Mouse (Mus musculus): Measurements from ENCODE around the gene Cyb561d2. TPM values are rescaled to one million over a fixed set of nuclear protein-coding genes. Genes with fewer than 3 reads are reported as not detected.

Cyb561d2 gene
- total and polyA plus RNA-seq, 2 experiments = 11.0 to 33.7 TPM

DNA sequence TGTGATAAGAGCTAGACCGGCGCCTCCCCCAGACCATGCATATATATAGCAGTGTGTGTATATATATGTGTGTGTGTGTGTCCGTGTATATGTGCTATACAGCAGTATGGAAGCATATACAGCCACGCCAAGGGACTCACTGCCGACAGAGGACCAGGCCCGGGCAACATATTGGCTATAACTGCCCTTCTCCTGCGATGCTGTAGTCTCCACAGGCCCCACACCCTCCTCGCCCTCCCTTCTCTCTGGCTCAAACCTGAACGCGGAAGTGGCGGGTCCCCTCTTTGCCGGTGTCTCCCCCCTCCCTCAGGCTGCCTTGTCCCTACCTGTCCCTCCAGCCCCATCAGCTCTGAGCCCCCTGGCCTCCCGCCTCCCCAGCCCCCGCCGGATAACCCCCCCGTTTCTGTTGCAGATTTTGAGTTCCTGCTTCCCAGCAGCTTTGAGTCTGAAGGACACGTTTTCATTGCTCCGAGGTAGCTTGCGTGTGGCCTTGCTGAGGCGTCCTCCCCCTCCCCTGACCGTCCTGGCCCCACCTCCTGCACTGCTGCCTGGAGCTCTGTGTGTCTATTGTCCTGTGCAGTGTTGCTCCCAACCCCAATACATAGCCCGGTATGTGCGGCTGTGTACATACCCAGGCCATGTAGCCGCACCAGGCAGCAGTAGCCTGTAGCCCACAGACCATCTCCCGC is 20.1 kb downstream of the Cyb561d2 start:
- Histone ChIP-seq H3K9ac (ENCODE audit: low read depth, low read length) (no peak overlapping the region), H3K4me1 (ENCODE audit: control insufficient read depth, insufficient read depth, low read length) (no peaks in the 10 kb centered on the region), H3K79me2 (ENCODE audit: control insufficient read depth, insufficient read depth, low read length) (no peaks in the 10 kb centered on the region), H3K36me3 (ENCODE audit: control insufficient read depth, insufficient read depth, low read length) (no peaks in the 10 kb centered on the region), H3K4me3 (ENCODE audit: insufficient read depth, low read depth, low read length) (no peak overlapping the region; the same call in 1 of the 2 replicates), H3K27me3 (ENCODE audit: control insufficient read depth, insufficient read depth, low read length) (peaks cover 3% of the 10 kb centered on the region; the same call in 1 of the 2 replicates), H3K27ac (replicated peaks; ENCODE audit: insufficient read depth, low read depth, low read length) (no peak overlapping the region)
- no peak for TF ChIP-seq CTCF (IDR thresholded peaks at IDR 0.05; ENCODE audit: low read depth, low read length)
- no peak for TF ChIP-seq POLR2A (IDR thresholded peaks at IDR 0.05; ENCODE audit: extremely low read depth, insufficient read depth, low read length)
- no peak for DNase-seq (ENCODE audit: extremely low read depth, low read depth, low spot score)
- WGBS = 25% methylated on average over 25 of the region's 25 CpGs

DNA sequence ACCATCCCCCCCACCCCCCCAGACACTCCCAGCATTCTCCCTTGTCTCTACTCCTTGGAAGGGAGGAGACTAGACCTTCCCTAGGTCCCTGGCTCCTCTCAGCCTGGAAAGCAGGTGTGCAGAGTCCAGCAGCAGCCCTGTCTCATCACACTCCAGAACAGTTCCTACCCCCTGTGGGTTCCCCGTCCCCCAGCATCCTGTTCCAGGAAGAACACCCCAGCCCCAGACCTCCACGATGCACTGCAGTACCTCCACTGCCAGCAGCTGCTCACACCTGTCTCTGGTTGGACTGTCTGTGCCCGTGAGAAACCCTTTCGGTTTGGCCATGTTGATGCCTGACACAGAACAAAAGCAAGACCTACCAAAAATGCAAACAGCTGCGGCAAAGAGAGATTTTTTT is 20.8 kb downstream of the Cyb561d2 start:
- Histone ChIP-seq H3K4me1 (ENCODE audit: control insufficient read depth, insufficient read depth, low read length) (no peaks in the 10 kb centered on the region), H3K9ac (ENCODE audit: low read depth, low read length) (no peak overlapping the region), H3K4me3 (ENCODE audit: insufficient read depth, low read depth, low read length) (no peak overlapping the region), H3K79me2 (ENCODE audit: control insufficient read depth, insufficient read depth, low read length) (no peaks in the 10 kb centered on the region), H3K36me3 (ENCODE audit: control insufficient read depth, insufficient read depth, low read length) (no peaks in the 10 kb centered on the region), H3K27me3 (ENCODE audit: control insufficient read depth, insufficient read depth, low read length) (no peaks in the 10 kb centered on the region), H3K27ac (replicated peaks; ENCODE audit: insufficient read depth, low read depth, low read length) (no peak overlapping the region)
- 66% methylated on average over 5 of the region's 5 CpGs for WGBS
- TF ChIP-seq CTCF (IDR thresholded peaks at IDR 0.05; ENCODE audit: low read depth, low read length) (no peak), POLR2A (IDR thresholded peaks at IDR 0.05; ENCODE audit: extremely low read depth, insufficient read depth, low read length) (no peak)
- DNase-seq (ENCODE audit: extremely low read depth, low read depth, low spot score) = no peak

DNA sequence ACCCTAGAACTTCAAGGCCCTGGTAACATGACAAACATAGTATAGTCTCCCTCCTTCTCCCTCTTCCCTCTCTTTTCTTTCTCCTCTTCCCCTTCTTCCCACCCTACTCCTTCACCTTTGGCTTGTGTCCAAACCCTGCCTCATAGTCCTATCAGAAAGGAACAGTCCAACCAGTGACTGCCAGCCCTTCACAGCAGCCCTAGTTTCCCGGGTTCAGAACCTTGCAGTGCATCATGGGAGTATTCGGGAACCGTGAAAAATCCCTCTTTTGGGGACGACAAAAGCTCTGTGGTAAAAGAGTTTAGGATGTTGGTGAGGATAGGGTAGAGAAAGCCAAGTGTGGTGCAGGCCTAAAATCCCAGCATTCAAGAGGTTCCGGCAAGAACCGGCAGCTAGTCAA is 21.7 kb downstream of the Cyb561d2 start:
- Histone ChIP-seq H3K4me3 (ENCODE audit: insufficient read depth, low read depth, low read length) (no peak overlapping the region), H3K27me3 (ENCODE audit: control insufficient read depth, insufficient read depth, low read length) (no peaks in the 10 kb centered on the region), H3K79me2 (ENCODE audit: control insufficient read depth, insufficient read depth, low read length) (no peaks in the 10 kb centered on the region), H3K27ac (replicated peaks; ENCODE audit: insufficient read depth, low read depth, low read length) (no peak overlapping the region), H3K9ac (ENCODE audit: low read depth, low read length) (no peak overlapping the region), H3K4me1 (ENCODE audit: control insufficient read depth, insufficient read depth, low read length) (no peaks in the 10 kb centered on the region), H3K36me3 (ENCODE audit: control insufficient read depth, insufficient read depth, low read length) (no peaks in the 10 kb centered on the region)
- WGBS = 74% methylated on average over 6 of the region's 6 CpGs
- no peak for TF ChIP-seq CTCF (IDR thresholded peaks at IDR 0.05; ENCODE audit: low read depth, low read length)
- no peak for TF ChIP-seq POLR2A (IDR thresholded peaks at IDR 0.05; ENCODE audit: extremely low read depth, insufficient read depth, low read length)
- no peak for DNase-seq (ENCODE audit: extremely low read depth, low read depth, low spot score)

DNA sequence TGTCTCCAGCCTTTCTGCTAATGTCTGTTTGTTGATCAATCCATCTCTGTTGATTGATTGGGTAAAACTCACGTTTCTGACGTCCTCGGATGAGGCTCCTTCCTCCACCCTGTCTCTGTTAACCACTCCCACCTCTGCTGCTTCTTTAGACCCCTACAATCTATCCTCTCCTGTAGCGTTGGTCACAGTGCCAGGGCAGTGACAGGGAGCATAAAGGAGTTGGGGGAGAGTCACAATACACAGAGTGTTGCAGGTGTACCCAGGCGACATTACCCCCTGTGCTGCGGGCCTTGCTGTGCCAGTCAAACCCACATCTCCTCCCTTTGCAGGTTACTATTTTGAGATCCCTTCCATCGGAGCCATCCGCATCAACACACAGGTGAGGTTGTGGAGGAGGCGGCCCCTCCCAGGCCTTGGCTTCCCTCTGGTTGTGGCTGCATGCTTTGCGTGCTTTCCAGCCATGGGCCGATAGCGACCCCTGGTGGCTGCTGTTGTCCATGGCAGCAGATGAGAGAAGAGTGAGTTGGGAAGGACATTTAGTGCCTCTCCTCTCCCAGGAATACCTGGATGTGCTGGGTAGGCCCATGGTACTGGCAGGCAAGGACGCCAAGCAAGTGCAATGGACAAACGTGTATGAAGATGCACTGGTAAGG is 27.6 kb downstream of the Cyb561d2 start:
- no peak overlapping the region for H3K27ac ChIP-seq (replicated peaks; ENCODE audit: insufficient read depth, low read depth, low read length)
- no peak overlapping the region for H3K4me3 ChIP-seq (ENCODE audit: insufficient read depth, low read depth, low read length)
- H3K4me1 ChIP-seq (ENCODE audit: control insufficient read depth, insufficient read depth, low read length) = no peaks in the 10 kb centered on the region
- no peak overlapping the region for H3K9ac ChIP-seq (ENCODE audit: low read depth, low read length)
- TF ChIP-seq CTCF (IDR thresholded peaks at IDR 0.05; ENCODE audit: low read depth, low read length) (peak; percentile 99), POLR2A (IDR thresholded peaks at IDR 0.05; ENCODE audit: extremely low read depth, insufficient read depth, low read length) (no peak)
- H3K79me2 ChIP-seq (ENCODE audit: control insufficient read depth, insufficient read depth, low read length) = no peaks in the 10 kb centered on the region
- no peaks in the 10 kb centered on the region for H3K36me3 ChIP-seq (ENCODE audit: control insufficient read depth, insufficient read depth, low read length)
- DNase-seq (ENCODE audit: extremely low read depth, low read depth, low spot score) = peak; percentile 31
- WGBS = 17% methylated on average over 14 of the region's 14 CpGs
- H3K27me3 ChIP-seq (ENCODE audit: control insufficient read depth, insufficient read depth, low read length) = no peaks in the 10 kb centered on the region

DNA sequence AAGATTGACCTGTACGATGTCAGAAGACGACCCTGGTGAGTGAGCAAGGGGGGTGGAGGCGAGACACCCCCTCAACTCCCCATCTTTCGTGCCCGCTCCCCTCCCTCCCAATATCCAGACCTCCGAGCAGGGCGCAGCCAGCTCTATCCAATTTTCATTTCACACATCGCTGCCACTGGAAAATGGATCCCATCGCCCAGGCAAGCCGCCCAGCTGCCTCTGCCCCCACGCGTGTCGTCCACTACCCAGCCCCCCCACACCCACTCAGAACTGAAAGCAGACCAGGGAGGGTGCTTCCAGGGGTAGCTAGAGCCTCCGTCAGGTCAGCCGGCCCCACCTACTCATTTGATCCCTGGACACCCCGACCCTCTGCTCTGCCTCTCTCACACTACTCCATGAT is 29.7 kb downstream of the Cyb561d2 start:
- H3K27me3 ChIP-seq (ENCODE audit: control insufficient read depth, insufficient read depth, low read length) = no peaks in the 10 kb centered on the region
- 79% methylated on average over 16 of the region's 16 CpGs for WGBS
- no peak overlapping the region for H3K4me3 ChIP-seq (ENCODE audit: insufficient read depth, low read depth, low read length)

DNA sequence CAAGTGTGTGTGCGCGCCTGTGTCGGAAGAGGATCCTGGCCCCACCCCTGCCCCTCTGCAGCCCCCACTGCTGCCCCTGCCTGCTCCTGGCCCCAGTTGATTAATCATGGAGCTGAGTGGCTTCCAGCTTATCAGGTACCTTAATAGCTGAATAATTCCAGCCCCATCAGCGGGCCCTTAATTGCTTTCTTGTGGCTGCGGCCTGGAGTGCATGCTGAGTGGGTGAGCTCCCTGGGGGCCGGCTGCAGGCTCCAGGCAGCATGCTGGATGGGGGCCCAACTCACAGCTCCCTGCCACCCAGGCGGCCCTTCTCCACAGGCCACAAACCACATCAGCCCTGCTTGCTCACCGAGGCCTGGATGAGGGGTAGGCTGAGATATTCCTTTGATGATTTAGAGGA is 30.6 kb downstream of the Cyb561d2 start:
- no peak for DNase-seq (ENCODE audit: extremely low read depth, low read depth, low spot score)
- Histone ChIP-seq H3K4me1 (ENCODE audit: control insufficient read depth, insufficient read depth, low read length) (no peaks in the 10 kb centered on the region), H3K36me3 (ENCODE audit: control insufficient read depth, insufficient read depth, low read length) (no peaks in the 10 kb centered on the region), H3K79me2 (ENCODE audit: control insufficient read depth, insufficient read depth, low read length) (no peaks in the 10 kb centered on the region), H3K9ac (ENCODE audit: low read depth, low read length) (no peak overlapping the region), H3K27ac (replicated peaks; ENCODE audit: insufficient read depth, low read depth, low read length) (no peak overlapping the region), H3K27me3 (ENCODE audit: control insufficient read depth, insufficient read depth, low read length) (no peaks in the 10 kb centered on the region), H3K4me3 (ENCODE audit: insufficient read depth, low read depth, low read length) (no peak overlapping the region)
- WGBS = 81% methylated on average over 8 of the region's 8 CpGs
- TF ChIP-seq CTCF (IDR thresholded peaks at IDR 0.05; ENCODE audit: low read depth, low read length) = no peak
- TF ChIP-seq POLR2A (IDR thresholded peaks at IDR 0.05; ENCODE audit: extremely low read depth, insufficient read depth, low read length) = no peak

More for the DNA sequence above, 29.7 kb downstream of the Cyb561d2 start:
- H3K9ac ChIP-seq (ENCODE audit: low read depth, low read length) = no peak overlapping the region
- H3K79me2 ChIP-seq (ENCODE audit: control insufficient read depth, insufficient read depth, low read length) = no peaks in the 10 kb centered on the region
- no peak for DNase-seq (ENCODE audit: extremely low read depth, low read depth, low spot score)
- TF ChIP-seq CTCF (IDR thresholded peaks at IDR 0.05; ENCODE audit: low read depth, low read length) (no peak), POLR2A (IDR thresholded peaks at IDR 0.05; ENCODE audit: extremely low read depth, insufficient read depth, low read length) (no peak)
- H3K36me3 ChIP-seq (ENCODE audit: control insufficient read depth, insufficient read depth, low read length) = no peaks in the 10 kb centered on the region
- H3K27ac ChIP-seq (replicated peaks; ENCODE audit: insufficient read depth, low read depth, low read length) = no peak overlapping the region
- H3K4me1 ChIP-seq (ENCODE audit: control insufficient read depth, insufficient read depth, low read length) = no peaks in the 10 kb centered on the region
